Mouse (Mus musculus) spleen, adult 2 months (tissue): ENCODE data around the gene Zbtb48.

Experiments used
- CTCF ChIP-seq: fragments of 200-500 bp; IDR thresholded peaks from 2 replicates; pipeline ENCODE4 v1.5.1; 2011; ENCODE audit warnings: mild to moderate bottlenecking, inconsistent platforms; ENCODE audit not compliant: insufficient read depth, insufficient read length, insufficient replicate concordance; ENCODE audit errors: extremely low read depth
- POLR2A ChIP-seq: fragments of 200-500 bp; IDR thresholded peaks from 2 replicates; pipeline ENCODE4 v1.6.1; 2011; ENCODE audit warnings: low read depth, low read length, inconsistent platforms

DNA sequence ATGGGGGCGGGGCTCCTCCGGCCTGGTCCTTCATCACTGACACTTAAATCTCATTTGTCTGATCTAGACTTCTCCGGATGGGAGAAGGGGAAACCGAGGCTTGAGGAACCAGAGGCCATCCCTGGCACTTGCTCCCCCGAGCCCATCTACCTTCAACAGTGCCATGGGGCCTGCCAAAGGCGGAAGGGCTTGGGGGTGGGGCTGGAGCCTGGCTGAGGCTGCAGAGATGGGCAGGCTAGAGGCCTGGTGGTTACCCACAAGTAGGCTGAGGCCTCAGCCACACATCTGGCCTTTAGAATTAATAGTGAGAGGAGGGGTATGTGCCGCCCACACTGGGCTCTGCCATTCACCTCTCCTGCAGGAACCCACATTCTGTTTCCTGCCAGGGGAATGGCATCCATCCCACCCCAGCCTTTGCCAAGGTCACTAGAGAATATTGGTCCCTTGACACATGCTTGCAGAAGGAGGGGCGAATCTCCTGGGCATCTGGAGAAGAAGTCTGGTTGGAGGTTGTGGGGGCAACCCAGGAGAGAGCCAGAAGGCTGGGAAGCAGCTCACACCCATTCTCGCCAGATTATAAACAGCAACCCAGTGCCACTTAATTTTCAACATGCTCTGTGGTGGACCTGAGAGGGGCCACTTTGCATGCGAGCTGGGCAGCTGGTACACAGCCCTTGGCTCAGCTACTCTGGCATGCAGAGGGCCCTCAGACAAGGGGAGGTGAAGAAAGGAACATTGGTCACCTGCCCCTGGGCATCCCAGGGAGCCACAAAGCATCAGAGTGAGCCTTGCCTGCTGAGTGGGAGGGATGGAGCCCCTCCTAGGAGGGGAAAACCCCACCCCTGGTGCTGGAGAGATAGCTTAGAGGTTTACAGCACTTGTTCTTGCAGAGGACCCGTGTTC, 43.3 kb upstream of the Zbtb48 start:
- TF ChIP-seq CTCF (no peak), POLR2A (no peak)
